Mouse (Mus musculus) kidney, adult 2 months (tissue): Measurements from ENCODE around the gene Rpl22.

ENCODE experiments used
- CTCF ChIP-seq: fragments of 200-500 bp; conservative IDR thresholded peaks from 2 replicates; pipeline ENCODE4 v1.5.1; 2011; ENCODE audit warnings: low read depth, mild to moderate bottlenecking, control low read depth, low read length, moderate library complexity, mixed read lengths; ENCODE audit not compliant: insufficient read depth, insufficient read length
- POLR2A ChIP-seq: fragments of 200-500 bp; IDR thresholded peaks from one replicate; pipeline ENCODE4 v1.6.1; 2011; ENCODE audit warnings: low read depth, low read length, control low read depth

- TF ChIP-seq CTCF (no peak), POLR2A (no peak)
These were observed 39.4 kb upstream of the Rpl22 start for GRCm38 (mm10) chr4:152286183-152286582.
